Mouse (Mus musculus) inflammation-experienced regulatory T-cells, adult 6 months (primary cell): Measurements from ENCODE around the gene Mpped1. TPM values are rescaled to one million over a fixed set of nuclear protein-coding genes. Genes with fewer than 3 reads are reported as not detected.

ENCODE experiments used
- ATAC-seq: one replicate; pipeline ENCODE4 v1.8.0; 2017
- polyA plus RNA-seq, 3 experiments: library from polyadenylated mRNA; unstranded; fragments of 100-300 nt; shearing (Covaris generic); gene quantifications; one replicate each; pipeline ENCODE4 v1.2.1; 2017

Gene Mpped1
- polyA plus RNA-seq, 3 experiments from 2014 or later = not detected

- ATAC-seq = no peak
Measured at GRCm38 (mm10) chr15:83892871-83893270, 113.6 kb downstream of the Mpped1 start.

- ATAC-seq = no peak
Measured at GRCm38 (mm10) chr15:83894261-83894660, 115.0 kb downstream of the Mpped1 start.

GRCm38 (mm10) chr15:83896011-83896410 lies 116.7 kb downstream of the Mpped1 start:
- no peak for ATAC-seq

GRCm38 (mm10) chr15:83897286-83897685 lies 118.0 kb downstream of the Mpped1 start:
- ATAC-seq = no peak

GRCm38 (mm10) chr15:83906472-83906871 lies 127.2 kb downstream of the Mpped1 start:
- ATAC-seq = no peak

Other genes starting within 250 kb of the Mpped1 start
- gene Tspo, start 215.9 kb upstream of the Mpped1 start, polyA plus RNA-seq = 100 to 1,000 TPM; 311 to 463 (median 342) TPM
- gene Mcat, start 215.7 kb upstream of the Mpped1 start, polyA plus RNA-seq = 1 to 10 TPM; 3.0 to 5.2 (median 4.1) TPM
- 10 to 100 TPM; 11.0 to 17.4 (median 13.2) TPM for gene Ttll12, start 184.3 kb upstream of the Mpped1 start, polyA plus RNA-seq
- gene Scube1, start 54.4 kb upstream of the Mpped1 start, polyA plus RNA-seq = not detected